Mouse (Mus musculus) C2C12 (cell line): ENCODE measurements around the gene Map2k6. TPM values are rescaled to one million over a fixed set of nuclear protein-coding genes. Genes with fewer than 3 reads are reported as not detected.

ENCODE experiments used
- H3K27me3 ChIP-seq: one replicate; pipeline ENCODE4 v1.6.1; 2011; ENCODE audit not compliant: control insufficient read depth, insufficient read depth, insufficient read length
- H3K36me3 ChIP-seq: one replicate; pipeline ENCODE4 v1.6.1; 2011; ENCODE audit not compliant: control insufficient read depth, insufficient read depth
- H3K4me3 ChIP-seq: one replicate; pipeline ENCODE4 v1.5.1; 2011; ENCODE audit warnings: mild to moderate bottlenecking, control low read depth; ENCODE audit not compliant: poor library complexity, insufficient read depth, severe bottlenecking
- H3K79me2 ChIP-seq: one replicate; pipeline ENCODE4 v1.6.1; 2011; ENCODE audit not compliant: control insufficient read depth, insufficient read depth
- H3K79me3 ChIP-seq: one replicate; pipeline ENCODE4 v1.6.1; 2011; ENCODE audit warnings: low read depth, control low read depth
- H3ac ChIP-seq: one replicate; pipeline ENCODE3; 2011; ENCODE audit warnings: low read depth; ENCODE audit not compliant: control insufficient read depth, insufficient read length
- CEBPB ChIP-seq: IDR thresholded peaks from one replicate; pipeline ENCODE4 v1.6.1; 2011; ENCODE audit warnings: low read depth, mild to moderate bottlenecking, control low read depth, moderate library complexity
- CTCF ChIP-seq: IDR thresholded peaks from one replicate; pipeline ENCODE4 v1.5.1; 2011; ENCODE audit not compliant: control insufficient read depth, insufficient read depth, insufficient read length
- FOSL1 ChIP-seq: IDR thresholded peaks from one replicate; pipeline ENCODE4 v1.8.0; 2011; ENCODE audit warnings: mild to moderate bottlenecking, low read length; ENCODE audit not compliant: poor library complexity, insufficient read depth, severe bottlenecking
- MAX ChIP-seq: IDR thresholded peaks from one replicate; pipeline ENCODE4 v1.6.1; 2011; ENCODE audit warnings: mild to moderate bottlenecking, control low read depth
- MYOD1 ChIP-seq: IDR thresholded peaks from one replicate; pipeline ENCODE4 v1.6.1; 2011; ENCODE audit warnings: low read depth; ENCODE audit not compliant: control insufficient read depth, insufficient read length
- MYOG ChIP-seq: IDR thresholded peaks from one replicate; pipeline ENCODE4 v1.6.1; 2011; ENCODE audit not compliant: control insufficient read depth, insufficient read length; ENCODE audit errors: extremely low read depth
- USF1 ChIP-seq: IDR thresholded peaks from one replicate; pipeline ENCODE4 v1.6.1; 2011; ENCODE audit warnings: low read depth, mild to moderate bottlenecking, control low read depth, moderate library complexity
- polyA plus RNA-seq: library from polyadenylated mRNA; unstranded; fragments of >200 nt; fragmentation: generic; extraction: Trizol; gene quantifications from one replicate; pipeline ENCODE4 v1.2.1, GENCODE M21; 2012; ENCODE audit warnings: missing spikeins

Gene Map2k6
- polyA plus RNA-seq, 1 experiment, result 4.8 TPM

DNA sequence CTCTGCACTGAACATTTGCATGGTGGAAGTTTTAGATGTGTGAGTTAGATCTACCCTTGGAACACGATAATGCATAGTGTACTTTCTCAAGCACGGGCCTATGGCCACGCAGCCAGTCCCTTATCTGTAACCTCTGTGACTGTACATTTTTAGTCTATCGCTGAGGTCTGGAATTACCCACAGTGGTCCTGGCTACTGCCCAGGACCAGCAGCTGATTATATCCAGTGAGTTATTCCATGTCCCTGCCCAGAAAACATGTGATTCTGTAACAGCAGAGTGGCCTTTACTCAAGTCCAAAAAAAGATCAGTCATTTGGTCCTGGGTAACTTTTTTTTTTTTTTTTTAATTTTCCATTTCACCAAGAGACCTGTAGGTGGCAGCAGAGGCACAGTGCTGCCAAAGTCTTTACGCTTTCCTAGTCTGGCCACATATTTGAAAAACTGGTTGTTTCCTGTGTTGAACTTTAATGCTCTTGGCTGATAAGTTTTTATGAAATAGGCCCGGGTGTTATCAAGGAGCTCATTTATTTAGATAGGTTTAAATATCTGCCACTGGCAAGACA, 99.8 kb downstream of the Map2k6 start:
- Histone ChIP-seq H3K4me3 (no peak overlapping the region), H3K79me3 (no peaks in the 10 kb centered on the region), H3K79me2 (no peaks in the 10 kb centered on the region), H3ac (no peak overlapping the region), H3K27me3 (no peaks in the 10 kb centered on the region), H3K36me3 (peaks cover 15% of the 10 kb centered on the region)
- no peak for TF ChIP-seq CEBPB
- no peak for TF ChIP-seq FOSL1
- TF ChIP-seq MYOD1, result no peak
- no peak for TF ChIP-seq USF1
- TF ChIP-seq MYOG, result no peak
- no peak for TF ChIP-seq MAX
- TF ChIP-seq CTCF, result no peak

DNA sequence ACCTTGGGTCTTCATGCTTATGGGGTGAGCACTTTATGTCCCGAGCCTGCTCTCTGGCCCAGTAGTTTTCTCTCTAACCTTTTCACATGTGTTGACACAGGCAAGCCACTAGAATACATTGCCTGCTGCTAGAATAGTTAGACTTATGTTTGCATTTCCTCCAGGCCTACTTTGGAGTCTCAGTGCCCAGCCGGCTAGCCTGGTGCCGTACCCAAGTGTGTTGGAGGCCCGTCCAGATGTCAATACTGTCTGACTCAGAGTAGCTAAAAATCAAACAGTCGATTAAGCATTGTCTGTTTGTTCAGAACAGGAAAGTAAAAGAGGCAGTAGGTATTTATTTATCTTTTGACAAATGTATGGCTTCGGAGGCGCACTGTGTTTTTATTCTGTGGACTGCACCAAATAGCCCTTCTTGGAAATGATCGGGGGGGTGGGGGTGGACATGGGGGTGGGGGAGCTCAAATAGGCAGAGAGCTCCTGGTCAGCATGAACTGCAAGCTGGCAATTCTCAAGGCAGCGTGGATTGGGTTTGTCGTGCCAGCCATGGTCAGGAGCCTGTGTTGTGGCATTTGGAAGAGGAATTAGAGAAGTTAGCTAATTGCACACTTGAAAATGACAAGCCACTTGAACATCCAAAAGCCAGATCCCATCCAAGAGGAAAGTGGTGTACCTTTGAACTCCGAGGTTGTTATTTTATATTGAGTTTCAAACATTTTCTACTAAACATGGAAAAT, 104.2 kb downstream of the Map2k6 start:
- TF ChIP-seq MYOD1, result no peak
- TF ChIP-seq USF1, result no peak
- H3K79me3 ChIP-seq, result no peaks in the 10 kb centered on the region
- H3K27me3 ChIP-seq, result no peaks in the 10 kb centered on the region
- no peak overlapping the region for H3K4me3 ChIP-seq
- H3K79me2 ChIP-seq, result no peaks in the 10 kb centered on the region
- peaks cover 20% of the 10 kb centered on the region for H3K36me3 ChIP-seq
- H3ac ChIP-seq, result no peak overlapping the region

DNA sequence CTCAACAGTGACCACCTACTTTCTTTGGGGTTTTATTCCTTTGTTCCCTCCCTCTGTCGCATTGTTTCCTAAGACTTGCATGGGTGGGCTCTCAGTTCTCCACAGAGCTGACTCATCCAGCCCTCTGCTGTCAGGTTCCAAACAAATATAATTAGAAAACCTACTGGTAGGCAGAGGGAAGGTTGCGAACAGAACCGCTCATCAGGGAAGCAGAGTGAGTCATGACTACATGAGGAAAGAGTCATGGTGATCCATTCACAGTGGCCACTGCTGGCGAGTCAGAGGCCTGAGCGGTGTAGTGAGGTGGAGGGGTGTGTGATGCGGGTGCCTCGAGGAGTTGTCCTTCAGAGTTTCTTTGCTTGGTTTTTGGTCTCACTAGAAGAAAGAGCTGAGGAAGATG, 112.5 kb downstream of the Map2k6 start:
- no peak overlapping the region for H3ac ChIP-seq
- TF ChIP-seq FOSL1 (peak; percentile 35), USF1 (peak; percentile 0), MYOD1 (no peak)
- H3K4me3 ChIP-seq, result no peak overlapping the region
- no peaks in the 10 kb centered on the region for H3K79me3 ChIP-seq
- no peaks in the 10 kb centered on the region for H3K27me3 ChIP-seq
- H3K79me2 ChIP-seq, result no peaks in the 10 kb centered on the region
- peaks cover 29% of the 10 kb centered on the region for H3K36me3 ChIP-seq

DNA sequence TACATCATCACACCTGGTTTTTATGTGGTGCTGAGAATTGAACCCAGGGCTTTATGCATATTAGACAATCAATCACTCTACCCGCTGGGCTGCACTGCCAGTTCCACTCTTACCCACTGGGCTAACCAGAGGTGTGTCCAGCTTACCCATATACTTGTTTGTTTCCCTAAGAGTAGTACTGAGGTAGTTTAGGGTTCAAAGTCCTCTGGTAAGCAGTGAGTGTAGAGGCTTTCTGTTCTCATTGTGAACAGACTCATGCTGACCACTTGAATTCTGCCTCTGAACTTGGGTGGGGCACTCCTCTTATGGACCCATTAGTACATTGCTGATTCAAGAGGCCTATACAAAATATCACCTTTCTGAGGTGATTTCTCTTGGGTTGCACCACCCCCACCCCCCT, 119.7 kb downstream of the Map2k6 start:
- TF ChIP-seq USF1, result no peak
- no peak for TF ChIP-seq MYOG
- TF ChIP-seq FOSL1, result no peak
- TF ChIP-seq CTCF, result no peak
- TF ChIP-seq CEBPB, result no peak
- no peak for TF ChIP-seq MYOD1
- no peak for TF ChIP-seq MAX
- Histone ChIP-seq H3K36me3 (peaks cover 6% of the 10 kb centered on the region), H3K79me3 (no peaks in the 10 kb centered on the region), H3ac (no peak overlapping the region), H3K4me3 (no peak overlapping the region), H3K27me3 (no peaks in the 10 kb centered on the region), H3K79me2 (no peaks in the 10 kb centered on the region)

DNA sequence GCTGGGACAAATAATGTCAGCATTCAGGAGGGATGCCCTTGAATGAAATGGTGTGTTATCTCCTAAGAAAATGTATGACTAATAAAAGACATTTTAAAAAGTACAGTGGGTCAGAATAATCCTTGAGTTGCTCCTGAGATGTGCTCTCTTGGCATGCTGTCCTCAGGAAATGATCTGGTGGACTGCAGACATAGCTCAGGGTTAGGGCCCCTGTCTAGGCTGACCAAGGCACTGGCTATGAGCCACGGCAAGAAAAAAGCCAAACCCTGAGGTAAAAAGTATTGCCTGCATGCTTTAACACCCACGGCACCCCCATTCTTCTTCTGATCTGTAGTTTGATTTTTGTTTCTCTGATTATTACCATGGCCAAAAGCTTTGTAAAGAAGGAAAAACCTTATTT, 124.0 kb downstream of the Map2k6 start:
- H3K79me2 ChIP-seq, result no peaks in the 10 kb centered on the region
- no peaks in the 10 kb centered on the region for H3K79me3 ChIP-seq
- TF ChIP-seq CEBPB (no peak), MYOG (no peak), MAX (no peak), CTCF (no peak), USF1 (no peak), FOSL1 (no peak), MYOD1 (no peak)
- H3K4me3 ChIP-seq, result no peak overlapping the region
- no peaks in the 10 kb centered on the region for H3K27me3 ChIP-seq
- H3ac ChIP-seq, result no peak overlapping the region
- H3K36me3 ChIP-seq, result no peaks in the 10 kb centered on the region

DNA sequence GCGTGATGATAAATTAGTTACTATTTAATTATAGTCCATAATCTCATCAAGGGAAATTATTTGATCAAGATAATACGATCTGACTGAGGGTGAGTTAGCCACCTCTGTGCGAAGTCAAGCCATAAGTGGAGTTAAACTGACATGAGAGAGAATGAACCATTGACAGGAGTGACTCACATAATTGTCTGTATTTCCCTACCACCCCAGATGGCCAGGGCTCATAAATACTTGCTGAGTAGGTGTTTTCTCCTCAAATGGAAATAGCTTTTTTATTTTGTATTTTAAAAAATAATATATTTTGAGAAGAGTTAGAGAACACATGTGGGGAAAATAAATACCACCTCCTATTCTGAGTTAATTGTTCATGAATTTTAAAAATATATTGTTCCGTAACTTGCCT, 127.2 kb downstream of the Map2k6 start:
- Histone ChIP-seq H3K36me3 (no peaks in the 10 kb centered on the region), H3ac (no peak overlapping the region), H3K79me3 (no peaks in the 10 kb centered on the region), H3K79me2 (no peaks in the 10 kb centered on the region), H3K4me3 (no peak overlapping the region), H3K27me3 (no peaks in the 10 kb centered on the region)
- TF ChIP-seq MYOD1 (no peak), MAX (no peak), CTCF (no peak), FOSL1 (no peak), CEBPB (no peak), MYOG (no peak), USF1 (no peak)
